Mouse (Mus musculus) cortical plate, adult 2 months (tissue): Measurements from ENCODE around the gene Jpt2. TPM values are rescaled to one million over a fixed set of nuclear protein-coding genes. Genes with fewer than 3 reads are reported as not detected.

Experiments
- H3K27ac ChIP-seq: fragments of 200-500 bp; 2 replicates; pipeline ENCODE4 v1.5.1; 2012; ENCODE audit warnings: low read length, control low read depth, inconsistent platforms; ENCODE audit not compliant: insufficient read depth
- H3K4me1 ChIP-seq: fragments of 200-500 bp; 2 replicates; pipeline ENCODE4 v1.6.1; 2011; ENCODE audit warnings: low read length; ENCODE audit not compliant: control insufficient read depth, insufficient read depth
- H3K4me3 ChIP-seq: fragments of 200-500 bp; 2 replicates; pipeline ENCODE4 v1.5.1; 2011; ENCODE audit warnings: mild to moderate bottlenecking, low read length, control low read depth; ENCODE audit not compliant: insufficient read depth
- CTCF ChIP-seq: fragments of 200-500 bp; IDR thresholded peaks from 2 replicates; pipeline ENCODE4 v1.5.1; 2011; ENCODE audit warnings: mild to moderate bottlenecking, control low read depth, low read length; ENCODE audit not compliant: insufficient read depth; ENCODE audit errors: extremely low read depth
- POLR2A ChIP-seq: fragments of 200-500 bp; IDR thresholded peaks from 2 replicates; pipeline ENCODE4 v1.6.1; 2011; ENCODE audit warnings: mild to moderate bottlenecking, low read length, control low read depth; ENCODE audit not compliant: insufficient read depth; ENCODE audit errors: extremely low read depth
- polyA plus RNA-seq: library from polyadenylated mRNA; depleted of rRNA; stranded (reverse); fragments of >200 nt; gene quantifications from 2 replicates; pipeline ENCODE4 v1.2.3, GENCODE M21; 2012

Gene Jpt2
- polyA plus RNA-seq, 1 experiment = 6.2 TPM

DNA sequence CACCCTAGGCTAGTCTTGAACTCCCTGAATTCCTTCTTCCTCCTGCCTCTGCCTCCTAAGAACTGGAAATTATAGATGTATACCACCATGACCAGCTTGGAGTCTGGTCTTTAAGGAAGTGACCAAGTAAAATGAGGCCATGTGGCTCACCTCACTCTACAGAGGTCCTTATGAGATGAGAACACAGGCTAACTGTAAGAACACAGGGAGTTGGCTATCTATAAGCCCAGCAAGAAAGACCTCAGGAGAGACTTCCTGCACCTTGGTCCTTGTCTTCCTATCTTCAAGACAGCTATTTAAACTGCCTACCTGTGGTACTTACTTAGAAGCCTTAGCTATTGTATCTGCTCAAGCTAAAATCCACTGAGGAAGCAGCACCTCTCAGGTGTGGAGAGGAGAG, 46.5 kb downstream of the Jpt2 start:
- no peak overlapping the region for H3K27ac ChIP-seq
- no peaks in the 10 kb centered on the region for H3K4me1 ChIP-seq
- H3K4me3 ChIP-seq = no peak overlapping the region
- TF ChIP-seq POLR2A (no peak), CTCF (no peak)

DNA sequence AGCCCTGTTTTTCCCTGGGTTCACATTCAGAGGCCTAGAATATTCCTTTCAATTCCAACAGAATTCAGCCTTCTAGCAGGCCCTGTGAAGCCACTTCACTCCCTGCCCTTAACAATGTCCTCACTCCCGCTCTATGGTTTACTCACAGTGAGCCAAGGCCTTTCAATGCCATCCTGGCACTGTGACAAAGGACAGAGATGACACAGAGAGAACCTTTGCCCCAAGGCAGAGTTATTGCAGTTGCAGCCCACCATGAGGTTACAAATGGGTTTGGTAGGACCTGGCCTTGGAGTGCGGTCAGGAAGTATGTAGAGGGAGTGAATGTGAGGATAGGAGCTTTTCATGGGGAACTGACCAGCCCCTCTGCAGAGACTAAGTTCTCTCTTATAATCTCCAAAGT, 52.9 kb downstream of the Jpt2 start:
- no peak overlapping the region for H3K4me3 ChIP-seq
- H3K4me1 ChIP-seq = no peaks in the 10 kb centered on the region
- H3K27ac ChIP-seq = no peak overlapping the region
- TF ChIP-seq POLR2A (no peak), CTCF (no peak)

DNA sequence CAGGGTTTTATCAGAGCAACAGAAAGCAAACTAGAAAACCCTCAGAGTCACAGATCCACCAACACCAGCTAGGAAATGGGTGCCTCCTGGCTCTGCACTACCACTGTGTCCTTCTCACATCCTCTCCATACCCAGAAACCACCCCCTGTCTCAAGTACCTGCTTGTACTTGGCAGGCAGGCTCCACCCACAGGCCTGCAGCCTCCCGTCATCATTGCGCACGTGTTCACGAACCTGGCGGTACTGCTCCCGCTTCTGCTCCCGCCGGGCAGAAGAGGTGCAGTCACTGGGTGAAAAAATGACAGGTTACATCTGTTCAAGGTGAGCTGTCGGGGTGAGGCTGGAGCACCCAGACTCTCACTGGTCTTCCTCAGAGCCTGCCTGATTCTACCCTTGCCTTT, 56.7 kb downstream of the Jpt2 start:
- H3K4me3 ChIP-seq = no peak overlapping the region
- H3K4me1 ChIP-seq = 0 out of 2 replicates have a peak, but pooled peaks cover 2% of the 10 kb centered on the region
- TF ChIP-seq CTCF = no peak
- TF ChIP-seq POLR2A = no peak
- no peak overlapping the region for H3K27ac ChIP-seq

DNA sequence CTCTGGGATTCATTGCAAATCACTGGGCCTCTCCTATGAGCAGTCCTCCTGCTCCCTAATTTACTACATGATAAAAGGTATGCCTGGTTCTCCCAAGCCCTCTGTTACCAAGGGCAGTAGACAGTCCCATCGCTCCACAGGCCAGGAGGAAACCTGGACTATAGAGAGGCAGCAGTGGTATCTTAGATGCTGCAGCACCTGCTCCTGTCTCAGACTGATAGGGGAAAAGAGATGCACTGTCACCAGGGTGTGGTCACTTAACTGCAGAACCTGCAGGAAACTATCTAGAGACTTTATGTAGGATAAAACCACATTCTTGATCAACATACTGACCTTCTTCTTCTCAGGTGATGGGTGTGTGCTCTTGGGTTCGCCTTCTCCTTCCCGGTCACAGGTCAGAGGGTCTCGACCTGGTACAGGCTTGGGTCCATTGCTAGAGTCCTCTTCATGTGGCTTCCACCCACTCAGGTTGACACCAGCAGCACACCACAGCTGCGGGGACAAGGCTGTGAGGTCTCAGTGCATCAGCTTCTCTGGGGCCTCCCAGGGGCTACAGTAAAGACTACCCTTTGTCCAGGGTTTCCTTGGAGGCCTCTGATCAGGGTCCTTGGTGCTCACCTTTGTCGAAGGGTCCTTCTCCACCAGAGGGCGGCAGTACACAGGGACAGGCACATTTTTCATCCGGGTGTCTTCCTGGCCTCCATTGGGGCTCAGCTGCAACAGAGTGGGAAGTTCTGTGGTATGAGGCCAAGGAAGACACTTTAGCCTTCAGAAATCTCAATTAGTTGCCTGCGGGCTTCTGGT, 57.6 kb downstream of the Jpt2 start:
- Histone ChIP-seq H3K4me1 (0 out of 2 replicates have a peak, but pooled peaks cover 2% of the 10 kb centered on the region), H3K4me3 (no peak overlapping the region), H3K27ac (no peak overlapping the region)
- peak; percentile 16; the same call in 1 of the 2 replicates for TF ChIP-seq CTCF
- TF ChIP-seq POLR2A = no peak

DNA sequence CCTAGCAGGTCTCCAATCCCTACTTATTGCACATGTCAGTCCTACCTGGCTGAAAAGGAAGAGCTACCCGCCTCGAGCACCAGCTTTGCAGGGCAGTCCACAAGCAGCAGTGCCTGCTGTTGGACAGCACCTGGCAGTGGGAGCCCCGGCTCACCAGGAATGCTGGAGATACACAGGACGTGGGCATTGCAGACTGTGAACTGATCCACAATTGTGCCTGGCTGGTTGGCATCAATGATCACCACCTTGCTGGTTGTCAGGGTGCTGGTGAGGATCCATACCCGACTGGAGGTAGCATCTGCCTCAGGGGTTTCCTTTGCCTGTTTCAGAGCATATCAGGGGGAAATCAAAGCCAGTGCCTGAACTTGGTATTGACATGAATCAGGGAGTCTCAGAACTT, 58.4 kb downstream of the Jpt2 start:
- H3K27ac ChIP-seq = no peak overlapping the region
- TF ChIP-seq CTCF = no peak
- no peak overlapping the region for H3K4me3 ChIP-seq

DNA sequence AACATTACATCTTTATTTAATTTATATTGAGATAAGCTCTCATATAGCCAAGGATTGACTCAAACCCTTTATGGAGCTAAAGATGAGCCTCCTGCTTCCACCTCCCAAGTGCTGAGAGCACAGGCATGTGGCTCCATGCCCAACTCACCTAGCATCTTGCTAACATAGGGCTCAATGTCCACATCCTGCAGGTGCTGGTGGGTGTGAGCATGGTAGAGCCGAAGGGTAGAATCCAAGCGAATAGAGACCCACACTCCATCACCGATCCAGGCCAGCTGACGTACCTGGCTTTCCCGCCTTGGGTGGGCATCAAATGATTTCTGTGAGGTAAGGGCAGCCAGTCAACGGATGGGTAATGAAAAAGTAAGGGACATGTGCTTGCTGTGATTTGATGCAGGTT, 60.5 kb downstream of the Jpt2 start:
- TF ChIP-seq POLR2A (no peak), CTCF (no peak)
- no peak overlapping the region for H3K27ac ChIP-seq

More for the DNA sequence above, 58.4 kb downstream of the Jpt2 start:
- H3K4me1 ChIP-seq = peaks cover 3% of the 10 kb centered on the region; the same call in 1 of the 2 replicates

DNA sequence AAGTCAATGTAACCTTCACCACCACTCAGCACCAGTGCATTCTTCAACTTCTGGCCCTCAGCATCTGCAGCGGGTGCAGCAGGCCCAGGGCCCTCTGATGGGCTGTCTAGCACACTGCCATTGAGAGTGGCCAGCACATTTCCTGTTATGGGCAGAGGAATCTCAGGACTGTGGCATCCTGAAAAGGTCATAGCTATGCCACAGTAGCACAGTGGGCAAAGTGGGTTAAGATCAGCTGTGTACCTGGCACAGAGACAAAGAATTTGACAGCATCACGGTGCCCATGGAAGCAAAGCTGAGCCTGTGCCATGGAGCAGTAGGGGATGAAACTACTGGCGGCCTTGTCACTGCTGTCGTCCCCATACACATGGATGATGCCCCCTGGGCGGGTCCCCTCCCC, 61.3 kb downstream of the Jpt2 start:
- Histone ChIP-seq H3K27ac (no peak overlapping the region), H3K4me1 (peaks cover 5% of the 10 kb centered on the region; the same call in 1 of the 2 replicates), H3K4me3 (no peak overlapping the region)
- TF ChIP-seq CTCF (no peak), POLR2A (no peak)

More for the DNA sequence above, 60.5 kb downstream of the Jpt2 start:
- peaks cover 5% of the 10 kb centered on the region; the same call in 1 of the 2 replicates for H3K4me1 ChIP-seq
- no peak overlapping the region for H3K4me3 ChIP-seq

DNA sequence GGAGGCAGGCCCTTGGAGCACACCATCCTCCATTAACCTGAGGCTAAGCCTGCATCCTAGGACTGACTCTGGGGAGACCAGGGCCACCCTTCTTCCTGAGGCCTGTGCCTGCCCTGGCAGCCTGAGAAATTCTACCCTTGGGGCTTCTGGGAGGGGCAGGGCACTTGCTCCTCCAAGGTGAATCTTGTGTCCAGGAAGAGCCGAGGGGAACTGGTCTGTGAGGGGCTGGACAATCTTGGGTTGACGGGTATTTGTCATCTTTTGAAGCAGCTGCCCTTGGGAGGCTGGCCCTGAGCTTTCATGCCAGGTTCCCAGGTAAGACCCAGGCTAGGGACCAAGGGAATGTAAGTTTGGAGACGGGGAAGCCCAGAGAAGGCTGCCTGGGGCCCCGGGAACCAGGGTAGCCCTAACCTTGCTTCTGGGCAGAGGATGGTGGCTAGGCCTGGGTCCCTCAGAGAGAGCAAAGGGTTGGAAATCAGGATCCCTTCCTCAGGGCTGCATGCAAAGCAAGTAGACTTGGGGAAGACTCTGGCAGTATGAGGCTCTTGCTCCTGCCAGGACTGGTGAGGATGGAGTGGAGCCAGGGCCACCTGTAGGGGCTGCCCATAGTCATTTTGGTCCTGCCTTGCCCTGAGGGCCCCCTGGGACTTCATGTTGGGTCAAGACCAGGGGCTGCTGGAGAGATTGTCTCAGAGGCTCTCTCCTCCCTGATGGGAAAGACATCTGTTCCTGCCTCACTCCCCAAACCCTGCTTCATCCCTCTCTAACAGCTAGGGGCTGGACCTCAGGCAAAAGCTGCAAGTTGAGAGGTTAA, 62.2 kb downstream of the Jpt2 start:
- TF ChIP-seq CTCF (no peak), POLR2A (no peak; the same call in 1 of the 2 replicates)
- H3K4me1 ChIP-seq = peaks cover 5% of the 10 kb centered on the region; the same call in 1 of the 2 replicates
- peak overlapping the region; percentile 80; the same call in 1 of the 2 replicates for H3K4me3 ChIP-seq
- H3K27ac ChIP-seq = no peak overlapping the region

DNA sequence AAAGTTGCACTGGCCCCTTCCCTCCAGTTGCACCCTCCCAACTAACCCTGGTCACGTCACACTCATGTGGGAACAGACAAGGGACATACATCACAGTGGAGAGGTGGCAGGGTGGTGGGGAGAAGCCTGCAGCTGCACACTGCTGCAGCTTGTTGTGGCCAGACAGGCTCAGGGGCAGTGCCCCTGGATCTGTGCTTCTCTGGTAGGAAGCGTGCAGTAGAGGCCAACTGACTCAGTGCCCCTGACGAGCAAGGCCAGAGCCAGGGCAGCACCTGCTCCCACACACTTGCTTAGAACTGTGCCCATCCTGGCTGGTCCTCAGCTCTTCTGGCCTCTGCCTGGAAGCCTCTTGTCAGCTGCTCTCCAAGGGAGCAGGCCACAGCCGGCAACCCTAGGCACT, 62.9 kb downstream of the Jpt2 start:
- Histone ChIP-seq H3K27ac (no peak overlapping the region), H3K4me3 (peak overlapping the region; percentile 80)
- TF ChIP-seq CTCF (no peak), POLR2A (peak; percentile 16; the same call in 1 of the 2 replicates)

DNA sequence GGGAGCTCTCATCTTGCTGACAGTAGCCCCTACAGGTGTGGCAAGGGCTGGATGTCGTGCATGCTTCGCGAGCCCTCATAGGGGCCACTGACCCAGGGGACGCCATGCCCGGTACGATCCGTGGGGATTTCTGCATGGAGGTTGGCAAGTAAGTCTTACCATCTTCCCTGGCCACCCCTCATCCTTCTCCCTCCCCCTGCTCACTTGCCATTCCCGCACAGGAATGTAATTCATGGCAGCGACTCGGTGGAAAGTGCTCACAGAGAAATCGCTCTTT, 63.6 kb downstream of the Jpt2 start:
- Histone ChIP-seq H3K4me1 (peaks cover 5% of the 10 kb centered on the region; the same call in 1 of the 2 replicates), H3K27ac (peak overlapping the region; percentile 85), H3K4me3 (peak overlapping the region; percentile 80)
- no peak for TF ChIP-seq CTCF
- TF ChIP-seq POLR2A = no peak

More for the DNA sequence above, 62.9 kb downstream of the Jpt2 start:
- H3K4me1 ChIP-seq = peaks cover 5% of the 10 kb centered on the region; the same call in 1 of the 2 replicates
